Mouse (Mus musculus) WW6 (cell line): ENCODE measurements at regions not wholly inside any gene's neighbourhood (a gene's known extent, or its start where the extent isn't known, plus 50 kb on each side); places are given as distances from the start of the nearest gene placed in this dataset.

ENCODE experiments used
- DNase-seq: peaks from one replicate; pipeline ENCODE4 v3.0.0-alpha.2; 2013; ENCODE audit warnings: low read depth, low spot score

DNA sequence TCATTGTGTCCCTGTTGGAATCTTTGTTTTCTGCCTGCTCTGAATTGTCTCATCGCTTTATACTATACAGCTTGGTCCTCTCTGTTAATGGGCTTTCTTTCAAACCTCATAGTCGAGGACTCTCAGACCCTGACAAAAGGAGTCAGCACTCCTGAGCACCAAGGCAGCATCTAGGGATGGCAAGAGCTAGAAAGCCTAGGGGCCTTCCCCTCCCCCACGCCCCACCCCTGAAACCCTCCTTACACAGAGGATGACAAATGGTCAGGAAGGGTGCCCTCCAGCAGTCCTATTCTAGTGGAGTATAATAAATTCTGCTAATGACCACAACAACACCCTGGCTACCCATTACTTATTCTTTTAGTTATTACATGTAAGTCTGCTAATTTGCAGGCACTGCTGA is 74.4 kb downstream of the Tbx19 start:
- no peak for DNase-seq

DNA sequence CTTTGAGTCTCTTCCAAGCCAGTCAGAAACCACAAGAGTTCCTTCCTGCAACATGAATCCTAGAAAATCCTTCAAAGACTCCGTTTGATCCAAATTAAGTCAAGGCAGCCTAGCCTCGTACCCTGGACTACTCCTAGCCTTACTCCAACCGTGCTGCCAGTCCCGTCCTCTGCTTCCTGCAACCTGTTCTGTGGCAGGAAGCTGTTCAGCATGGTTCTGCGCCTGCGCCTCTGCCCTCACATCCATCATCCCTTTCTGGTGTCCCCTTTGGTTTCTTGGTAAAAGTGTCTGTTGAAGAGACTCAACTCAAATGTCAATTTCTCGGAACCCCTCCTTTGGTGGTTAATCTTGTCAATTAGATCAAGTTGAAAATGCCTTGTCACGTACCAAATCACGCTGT is 75.8 kb downstream of the Tbx19 start:
- DNase-seq = no peak

DNA sequence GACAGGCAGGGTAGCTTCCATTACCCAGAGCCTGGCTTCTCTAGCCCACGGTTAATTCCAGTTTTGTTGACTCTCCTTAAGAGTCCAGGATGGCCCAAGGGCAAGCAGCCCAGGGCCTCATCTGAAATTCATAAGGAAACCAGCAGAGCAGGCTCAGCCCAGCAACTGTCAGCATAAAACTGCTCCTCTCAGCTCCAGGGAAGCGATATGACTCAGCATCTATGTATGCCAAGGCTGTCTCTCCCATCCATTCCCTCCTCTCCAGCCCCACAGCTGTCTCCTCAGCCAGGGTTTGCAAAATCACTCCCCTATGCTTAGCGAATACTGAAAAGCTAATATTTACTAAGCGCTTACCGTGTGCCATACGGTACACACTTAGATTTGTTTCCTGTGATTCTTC is 76.4 kb downstream of the Tbx19 start:
- DNase-seq = no peak

DNA sequence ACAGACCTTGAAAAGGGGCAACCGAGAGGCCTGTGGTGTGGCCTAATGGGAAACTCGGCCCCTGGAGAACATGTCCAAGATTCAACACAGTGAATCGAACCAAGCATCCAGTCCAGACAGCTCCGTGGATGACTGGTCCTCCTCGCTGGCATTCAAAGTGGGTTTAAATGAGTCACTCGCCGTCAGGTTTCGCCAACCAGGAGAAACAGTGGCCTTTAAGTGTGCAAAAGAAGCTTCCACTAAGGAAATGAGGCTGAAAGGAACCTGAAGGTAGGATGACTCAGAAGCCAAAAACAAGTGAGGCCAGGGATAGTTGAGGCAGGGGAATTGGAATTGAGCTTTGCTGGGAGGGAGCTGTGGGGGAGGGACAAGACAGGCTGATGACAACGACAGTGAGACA is 80.2 kb downstream of the Tbx19 start:
- DNase-seq = no peak

DNA sequence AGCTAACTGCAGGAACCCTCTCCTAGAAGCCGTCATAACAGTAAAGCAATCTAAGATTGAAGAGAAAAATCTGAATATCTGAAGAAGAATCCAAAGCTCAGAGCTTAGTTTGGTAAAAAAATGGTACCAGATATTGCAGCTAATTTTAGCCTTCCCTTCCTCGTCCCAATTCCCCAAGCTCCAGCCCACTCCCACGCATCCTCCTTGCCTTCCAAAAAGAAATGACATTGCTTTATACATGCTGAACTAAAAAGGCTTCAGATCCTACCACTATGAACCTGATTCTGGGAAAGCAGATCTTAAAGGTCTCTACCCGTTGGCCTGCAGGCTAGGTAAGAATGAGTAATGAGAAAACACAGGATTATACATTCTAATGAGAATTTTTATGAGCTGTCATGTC is 83.3 kb downstream of the Tbx19 start:
- no peak for DNase-seq

DNA sequence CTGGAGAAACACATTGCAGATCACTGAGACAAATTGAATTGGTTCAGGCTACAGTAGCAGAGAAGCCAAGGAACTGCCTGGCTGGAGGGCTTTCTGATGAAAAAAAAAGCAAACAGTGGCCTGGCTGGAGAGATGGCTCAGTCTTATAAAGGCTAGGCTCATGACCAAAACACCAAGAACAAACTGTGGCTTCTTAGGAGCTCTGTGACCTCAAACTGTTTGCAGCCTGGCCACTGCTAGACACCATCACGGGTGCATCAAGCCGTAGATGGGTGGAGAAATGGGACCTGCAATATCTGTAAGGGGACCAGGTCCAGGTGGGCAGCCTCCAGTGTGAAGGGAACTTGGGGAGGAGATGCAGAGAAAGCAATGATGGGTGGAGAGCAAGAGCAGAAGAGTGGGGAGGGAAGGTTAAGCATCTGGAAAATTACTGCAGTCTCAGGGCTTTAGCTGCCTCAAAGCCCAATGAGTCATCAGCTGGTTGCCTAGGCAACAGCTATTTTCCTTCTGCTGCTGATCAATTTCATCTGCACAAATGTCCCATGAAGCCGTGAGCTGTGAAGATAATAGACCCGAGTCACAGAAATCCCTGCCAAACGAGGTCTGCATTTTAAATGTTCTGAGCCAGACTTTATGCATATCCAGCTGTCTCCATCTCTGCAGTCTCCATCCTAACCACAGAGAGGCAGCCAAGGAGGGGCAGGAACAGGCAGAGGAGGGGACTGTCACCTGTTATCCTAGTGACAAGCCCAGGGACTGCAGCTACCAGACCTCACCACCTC is 85.1 kb downstream of the Tbx19 start:
- DNase-seq = no peak

DNA sequence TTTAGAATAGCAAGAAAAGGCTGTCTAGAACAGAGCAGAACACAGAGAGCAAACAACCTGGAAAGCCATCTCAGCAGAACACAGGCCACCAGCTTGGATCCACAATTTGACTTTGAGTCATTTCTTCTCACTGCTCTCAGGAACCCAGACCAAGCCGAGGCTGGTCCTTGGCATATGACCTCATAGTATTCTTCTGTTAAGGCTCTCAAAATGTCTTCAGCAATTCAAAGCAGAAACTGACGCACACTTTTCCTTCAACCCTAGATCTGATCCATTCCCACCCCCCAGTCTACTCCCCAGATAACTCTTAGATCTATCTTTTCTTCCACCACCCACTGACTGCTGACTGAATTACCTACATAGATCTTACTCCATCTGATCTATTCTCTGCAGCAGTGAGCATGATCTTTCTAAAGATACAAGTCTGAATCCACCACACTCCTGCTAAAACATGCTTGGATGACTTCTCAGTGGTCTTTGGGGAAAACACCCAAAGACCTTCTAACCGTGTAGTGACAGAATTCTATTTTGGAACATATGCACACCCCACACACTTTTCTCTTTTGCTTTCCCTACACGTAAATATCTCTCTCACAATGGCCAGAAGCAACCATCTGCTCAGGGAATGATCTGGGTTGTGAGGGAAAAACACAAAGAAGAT is 88.6 kb downstream of the Tbx19 start:
- DNase-seq = no peak

DNA sequence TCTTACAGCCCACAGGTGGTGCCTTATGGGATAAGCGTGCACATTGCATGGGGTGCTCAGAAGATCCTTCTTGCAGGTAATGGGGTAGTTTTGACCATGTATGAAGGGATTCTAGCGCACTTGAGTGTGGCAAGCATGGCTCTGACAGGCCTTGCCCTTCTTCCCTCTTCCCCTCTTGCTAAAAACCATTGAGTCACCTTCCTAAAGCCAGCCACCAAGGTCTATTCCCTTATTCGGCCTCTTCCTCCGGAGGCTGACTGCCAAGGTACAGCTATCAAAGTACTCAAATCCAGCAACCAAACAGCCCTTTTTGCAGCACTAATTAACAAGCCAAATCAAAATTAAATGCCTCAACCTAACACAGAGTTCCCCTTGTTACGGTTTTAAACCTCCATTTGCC is 95.6 kb downstream of the Tbx19 start:
- no peak for DNase-seq

DNA sequence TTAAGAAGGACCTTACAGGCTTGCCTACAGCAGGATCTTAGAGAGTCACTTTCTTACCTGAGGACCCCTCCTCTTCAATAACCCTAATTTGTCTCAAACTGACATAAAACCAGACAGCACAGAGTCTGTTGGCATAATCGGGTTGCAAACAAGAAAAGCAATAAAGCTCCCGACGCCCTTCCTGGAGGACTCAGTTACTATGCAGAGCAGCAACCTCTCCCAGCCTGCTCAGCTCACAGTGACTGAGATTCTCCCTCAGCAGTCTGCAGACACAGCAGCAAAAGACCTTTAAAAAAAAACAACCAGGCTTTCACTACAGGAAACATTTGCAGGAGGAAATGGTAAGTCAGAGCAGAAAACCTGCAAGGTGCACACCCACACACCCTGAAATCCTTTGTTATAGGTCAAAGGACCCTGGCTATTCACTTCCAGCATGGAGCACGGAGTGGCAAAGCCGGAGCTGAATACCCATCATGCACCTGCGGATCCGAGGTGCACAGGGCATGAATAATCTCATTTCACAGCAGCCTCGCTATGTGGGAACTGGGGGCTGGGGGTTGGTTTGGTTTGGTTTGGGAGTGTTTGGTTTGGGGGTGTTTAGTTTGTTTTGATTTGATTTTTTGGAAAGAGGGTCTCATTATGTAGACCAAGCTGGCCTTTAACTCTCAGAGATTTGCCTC is 97.6 kb downstream of the Tbx19 start:
- no peak for DNase-seq

DNA sequence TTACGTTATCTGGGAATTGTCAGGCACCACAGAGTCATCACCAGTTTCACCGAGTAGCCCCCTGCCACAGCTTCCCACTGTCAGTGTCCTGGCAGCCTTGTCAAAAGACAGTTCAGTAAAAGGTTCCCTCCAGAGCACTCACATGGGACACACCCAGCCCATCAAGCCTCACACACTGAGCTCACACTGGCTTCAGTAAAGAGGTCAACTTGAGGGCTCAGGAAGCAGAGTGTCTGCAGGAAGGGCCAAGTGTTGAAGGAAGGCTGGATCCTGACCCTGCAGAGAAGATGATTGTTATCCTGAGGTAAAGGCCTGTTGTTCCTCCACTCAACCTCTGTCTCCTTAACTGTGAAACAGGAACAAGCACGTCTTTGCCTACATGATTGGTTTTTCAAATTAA is 99.2 kb downstream of the Tbx19 start:
- DNase-seq = no peak

DNA sequence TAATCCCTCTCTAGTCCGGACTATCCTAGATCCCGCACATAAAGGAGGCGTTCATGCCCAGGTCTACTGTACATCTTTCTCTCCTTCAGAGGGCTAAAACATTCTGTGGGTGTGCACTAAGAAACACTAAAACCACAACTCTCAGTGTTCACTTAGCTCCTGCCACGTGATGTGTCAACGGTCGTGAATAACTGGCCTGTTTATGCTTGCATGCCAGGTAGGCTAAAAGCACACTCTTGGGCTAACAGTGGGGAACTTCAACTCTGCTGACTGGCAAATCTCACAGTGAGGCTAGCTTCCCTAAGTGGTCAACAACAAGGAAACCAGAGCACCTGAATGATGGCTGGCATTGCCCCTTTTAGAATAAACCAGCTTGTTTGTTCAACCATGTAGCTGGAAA is 106.3 kb downstream of the Tbx19 start:
- DNase-seq = no peak

DNA sequence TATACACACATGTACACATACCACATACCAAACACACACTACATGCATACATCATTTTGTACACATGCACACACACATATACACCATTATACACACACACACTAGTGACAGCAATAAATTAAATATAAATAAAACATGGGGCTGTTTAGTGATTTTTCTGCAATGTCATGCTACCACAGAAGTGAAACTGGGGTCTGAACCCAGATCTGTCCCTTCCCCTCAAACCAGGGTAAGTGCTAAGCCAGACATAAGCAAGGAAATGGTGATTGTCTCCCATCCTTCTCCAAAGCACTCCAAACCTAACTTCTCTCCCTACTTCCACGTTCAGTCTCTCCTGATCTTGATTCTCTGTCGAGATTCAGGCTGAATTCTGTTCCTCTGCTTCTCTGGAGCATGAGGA is 109.3 kb downstream of the Tbx19 start:
- DNase-seq = no peak

DNA sequence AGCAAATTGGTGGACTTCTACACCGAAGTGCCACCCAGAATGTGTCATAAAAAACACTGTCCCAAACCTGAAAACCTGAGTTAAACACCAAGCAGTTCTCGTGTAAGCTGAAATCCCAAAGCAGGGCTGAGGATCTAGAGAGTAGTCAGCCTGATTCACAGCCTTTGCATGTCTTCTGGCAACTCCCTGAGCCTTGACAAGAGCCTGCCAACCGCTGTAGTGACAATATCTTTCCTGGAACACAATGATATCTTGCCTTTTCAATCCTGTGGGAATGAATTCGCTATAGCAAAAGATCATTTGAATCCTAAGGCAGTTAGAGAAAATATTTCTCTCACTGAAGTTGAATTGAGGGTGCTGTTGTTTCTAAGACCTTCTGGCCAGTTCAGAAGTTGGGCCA is 110.4 kb downstream of the Tbx19 start:
- DNase-seq = no peak

DNA sequence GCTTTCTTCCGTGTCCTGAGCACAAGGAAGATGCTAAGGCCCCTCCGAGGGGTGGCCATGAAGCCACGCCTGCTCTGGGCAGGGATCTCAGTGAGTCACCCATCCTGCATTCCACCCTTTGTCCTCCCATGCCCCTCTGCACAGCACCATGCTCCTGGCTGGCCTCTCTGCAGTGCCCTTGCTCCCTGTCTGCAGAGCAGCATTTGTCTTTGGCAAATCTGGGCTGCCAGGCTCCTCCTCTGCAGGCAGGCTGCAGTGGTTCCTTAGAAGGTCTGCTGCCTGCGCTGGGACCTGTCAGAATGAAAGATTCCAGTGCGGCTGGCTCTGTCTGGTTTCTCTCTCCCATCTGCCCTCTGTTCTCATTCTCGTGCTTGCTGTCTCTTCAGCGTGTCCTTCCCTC is 111.3 kb upstream of the Xcl1 start:
- DNase-seq = no peak

DNA sequence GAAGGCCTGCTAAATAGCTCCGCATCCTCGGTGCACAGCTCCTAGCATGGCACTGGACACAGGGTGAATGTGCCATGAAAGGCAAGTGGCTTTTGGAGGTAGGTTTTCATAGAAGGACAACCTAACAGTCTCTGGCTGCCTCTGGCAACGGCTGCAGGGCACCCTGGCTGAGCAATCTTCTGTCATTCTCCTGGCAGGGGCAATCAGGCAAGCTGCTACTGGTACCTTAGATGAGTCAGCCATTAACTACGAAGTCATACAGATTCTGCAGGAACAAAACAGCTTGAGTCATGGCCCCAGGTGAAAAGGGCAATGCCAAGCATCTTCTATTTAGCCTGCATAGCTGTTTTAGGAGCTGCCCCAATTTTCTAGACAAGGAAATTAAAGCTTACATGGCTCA is 110.7 kb upstream of the Xcl1 start:
- DNase-seq = no peak

DNA sequence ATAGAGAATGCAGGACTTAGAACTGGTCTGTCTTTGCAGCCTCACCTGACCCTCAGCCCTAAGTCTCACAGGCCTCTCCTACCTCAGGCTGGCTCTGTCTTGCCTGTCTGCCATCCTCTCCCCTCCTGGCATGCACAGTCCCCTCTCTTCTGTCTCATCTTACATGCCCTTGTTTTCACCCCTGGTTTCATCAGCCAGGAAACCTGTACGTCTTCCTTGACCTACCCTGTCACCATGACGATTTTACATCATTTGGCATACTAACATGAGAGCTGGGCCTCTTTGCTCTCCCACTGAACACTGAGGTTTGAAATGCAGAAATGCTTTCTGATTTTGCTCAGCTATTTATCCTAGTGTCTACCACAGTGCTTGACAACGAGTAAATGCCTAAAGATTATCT is 108.0 kb upstream of the Xcl1 start:
- no peak for DNase-seq

DNA sequence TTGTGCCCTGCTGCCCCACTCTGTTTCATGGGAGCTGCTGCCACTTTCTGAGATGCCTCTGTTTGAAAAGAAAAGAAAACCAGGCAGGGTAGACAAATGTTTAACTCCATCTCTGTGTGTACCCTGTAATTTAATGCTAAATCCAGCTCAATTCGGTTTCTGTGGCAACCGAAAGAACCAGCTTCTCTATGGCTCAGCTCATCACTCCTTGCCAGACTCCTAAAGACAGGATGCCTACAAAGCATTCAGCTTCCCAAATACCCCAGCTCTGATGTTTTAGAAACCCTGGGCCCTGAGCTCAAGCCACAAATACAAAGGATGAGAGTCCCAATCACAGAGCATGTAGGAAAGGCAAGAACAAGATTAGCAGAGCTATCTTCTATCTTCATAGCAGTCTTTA is 106.8 kb upstream of the Xcl1 start:
- DNase-seq = no peak

DNA sequence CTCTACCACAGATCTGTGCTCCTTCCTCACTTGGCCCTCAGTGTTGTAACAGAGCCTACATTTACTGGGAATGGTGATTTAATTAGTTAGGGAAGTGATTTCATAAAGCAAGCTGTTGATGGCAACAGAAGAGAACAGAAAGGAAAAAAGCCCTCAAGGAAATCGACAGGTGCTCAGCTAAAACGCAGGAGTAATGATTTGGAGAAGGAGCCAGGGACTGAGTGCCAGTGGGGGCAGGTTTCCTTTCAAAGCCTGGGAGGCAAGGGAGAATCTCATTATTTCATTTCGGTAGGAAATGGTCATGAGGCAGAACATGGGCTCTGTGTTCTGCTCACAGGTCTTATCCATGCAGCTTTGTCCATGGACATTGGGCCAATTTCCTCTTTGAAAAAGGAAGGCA is 101.3 kb upstream of the Xcl1 start:
- no peak for DNase-seq

DNA sequence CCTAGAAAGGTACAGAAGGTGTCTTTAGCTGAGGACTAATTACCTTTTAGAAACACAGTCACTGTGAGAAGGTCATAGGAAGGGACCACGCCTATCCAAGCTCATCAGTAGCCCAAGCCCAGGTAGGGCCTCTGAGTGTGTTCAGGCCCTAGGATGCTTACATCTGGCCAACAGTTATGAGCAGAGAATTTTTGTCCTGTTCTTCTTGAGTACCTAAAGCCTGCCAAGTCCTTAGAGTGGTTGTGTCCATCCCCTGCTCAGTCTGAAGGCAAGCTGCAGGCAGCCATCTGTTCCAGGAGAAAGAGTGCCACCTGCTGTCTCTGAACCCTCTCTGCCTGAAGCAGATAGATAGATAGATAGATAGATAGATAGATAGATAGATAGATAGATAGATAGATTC is 100.3 kb upstream of the Xcl1 start:
- DNase-seq = no peak

DNA sequence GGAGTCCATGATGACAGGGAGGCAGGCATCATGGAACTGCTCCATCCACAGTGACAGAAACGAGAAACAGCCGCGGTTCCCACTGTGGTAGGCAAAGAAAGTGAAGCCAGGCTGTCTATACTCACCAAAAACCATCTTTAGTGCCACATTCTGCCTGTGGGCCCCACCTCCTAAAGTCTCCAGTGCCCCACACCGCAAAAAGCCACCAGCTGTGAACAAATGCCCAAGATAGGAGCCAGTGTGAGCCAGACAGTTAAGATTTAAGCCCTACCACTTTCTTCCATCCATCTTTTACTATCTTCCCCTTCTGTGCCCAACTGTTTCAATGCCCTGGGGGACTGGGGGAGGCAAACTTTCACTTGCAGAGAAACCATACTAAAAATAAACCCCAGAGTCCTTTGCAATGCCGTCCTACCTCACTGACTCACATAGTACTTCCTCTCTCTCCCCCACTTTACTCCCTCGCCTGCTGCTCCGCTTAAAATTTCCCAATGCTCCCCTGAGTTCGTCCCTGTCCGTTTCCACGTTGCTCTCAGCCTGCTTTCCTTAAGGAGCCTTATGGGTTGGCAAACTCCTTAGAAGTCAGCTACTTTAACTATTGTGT is 85.7 kb upstream of the Xcl1 start:
- no peak for DNase-seq

DNA sequence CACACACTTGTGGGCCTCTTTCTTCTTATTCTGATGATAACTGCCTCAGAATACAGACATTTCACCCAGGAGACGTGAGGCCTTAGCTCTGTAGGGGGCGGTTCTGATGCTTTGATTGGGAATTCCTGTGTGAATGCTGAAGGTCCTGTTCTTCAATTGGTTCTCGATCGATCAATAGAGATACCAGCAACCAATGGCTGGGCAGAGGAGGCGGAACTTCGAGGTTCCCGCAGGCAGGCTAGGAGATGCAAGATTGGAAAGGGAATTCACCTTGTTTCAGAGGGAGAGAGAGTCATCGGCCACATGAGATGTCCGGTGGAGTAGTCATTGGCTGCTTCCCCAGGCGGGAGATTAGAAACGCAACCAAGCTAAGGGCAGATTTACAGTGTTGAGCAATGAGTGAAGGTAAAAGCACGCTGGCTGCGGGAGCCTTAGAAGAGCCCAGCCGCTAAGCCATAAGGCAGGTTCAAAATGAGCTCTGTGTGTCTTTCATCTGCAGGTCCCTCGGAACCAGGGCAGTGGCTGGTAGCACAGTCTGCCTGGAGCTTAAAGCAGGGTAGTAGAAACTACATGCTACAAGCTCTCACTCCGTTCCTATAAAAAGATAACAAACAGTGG is 83.5 kb upstream of the Xcl1 start:
- DNase-seq = peak; percentile 52

DNA sequence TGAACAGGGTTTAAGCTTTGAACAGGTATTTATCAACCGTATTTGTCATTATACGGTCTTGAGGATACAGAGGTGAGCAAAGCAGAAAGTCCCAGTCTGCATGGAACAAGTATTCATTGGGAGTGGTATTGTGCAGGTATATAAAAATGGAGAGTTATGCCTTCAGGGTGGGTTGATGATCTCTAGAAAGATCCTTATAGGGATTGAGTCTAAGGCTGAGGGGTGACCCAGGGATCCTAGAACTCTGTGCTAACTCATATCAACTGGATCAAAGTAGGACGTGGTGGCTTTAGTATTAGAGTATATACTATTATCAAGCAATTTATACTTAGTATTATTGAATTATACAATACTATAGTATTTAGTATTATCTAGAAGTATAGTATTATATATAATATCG is 82.9 kb upstream of the Xcl1 start:
- DNase-seq = no peak
